Mouse (Mus musculus) heart, postnatal 25 days (tissue): ENCODE measurements around the gene Fmod. TPM values are rescaled to one million over a fixed set of nuclear protein-coding genes. Genes with fewer than 3 reads are reported as not detected.

Experiments used
- DNase-seq: peaks from one replicate; pipeline ENCODE4 v3.0.0; 2022; ENCODE audit warnings: low spot score
- intact Hi-C: fragments of 180-260 bp; cut with DNase I; formaldehyde crosslinking; loops from one replicate; pipeline ENCODE4 v1.15.1; 2025
- total RNA-seq, 2 experiments: library from RNA; stranded (reverse); gene quantifications; 2 replicates each; pipeline ENCODE4 v1.2.3; 2021

Gene Fmod
- total RNA-seq, 2 experiments from 2014 or later: 11.6 to 12.1 TPM

DNA sequence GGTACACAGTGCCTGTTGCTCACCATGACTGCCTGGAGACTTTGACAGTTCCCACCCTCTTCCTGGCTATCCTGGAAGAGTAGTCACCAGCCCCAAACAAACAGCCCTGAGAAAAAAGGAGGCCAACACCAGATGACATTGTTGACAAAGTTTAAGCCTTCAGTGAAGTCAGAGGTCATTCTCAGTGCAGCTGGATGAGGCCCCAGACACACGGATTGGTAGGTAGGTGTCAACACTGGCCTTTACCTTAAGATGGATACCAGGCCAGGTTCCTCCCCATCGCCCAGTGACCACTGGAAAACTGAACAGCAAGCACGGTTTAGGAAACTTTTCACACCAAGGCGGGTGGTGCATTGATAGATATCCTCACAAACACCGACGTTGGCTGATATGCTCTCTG lies 55.3 kb downstream of the Fmod start:
- no peak for DNase-seq
- intact Hi-C loops: loop anchor here (1.0 kb wide), 1 partner anchor 10 kb away; no protein-coding TSS in a partner anchor

DNA sequence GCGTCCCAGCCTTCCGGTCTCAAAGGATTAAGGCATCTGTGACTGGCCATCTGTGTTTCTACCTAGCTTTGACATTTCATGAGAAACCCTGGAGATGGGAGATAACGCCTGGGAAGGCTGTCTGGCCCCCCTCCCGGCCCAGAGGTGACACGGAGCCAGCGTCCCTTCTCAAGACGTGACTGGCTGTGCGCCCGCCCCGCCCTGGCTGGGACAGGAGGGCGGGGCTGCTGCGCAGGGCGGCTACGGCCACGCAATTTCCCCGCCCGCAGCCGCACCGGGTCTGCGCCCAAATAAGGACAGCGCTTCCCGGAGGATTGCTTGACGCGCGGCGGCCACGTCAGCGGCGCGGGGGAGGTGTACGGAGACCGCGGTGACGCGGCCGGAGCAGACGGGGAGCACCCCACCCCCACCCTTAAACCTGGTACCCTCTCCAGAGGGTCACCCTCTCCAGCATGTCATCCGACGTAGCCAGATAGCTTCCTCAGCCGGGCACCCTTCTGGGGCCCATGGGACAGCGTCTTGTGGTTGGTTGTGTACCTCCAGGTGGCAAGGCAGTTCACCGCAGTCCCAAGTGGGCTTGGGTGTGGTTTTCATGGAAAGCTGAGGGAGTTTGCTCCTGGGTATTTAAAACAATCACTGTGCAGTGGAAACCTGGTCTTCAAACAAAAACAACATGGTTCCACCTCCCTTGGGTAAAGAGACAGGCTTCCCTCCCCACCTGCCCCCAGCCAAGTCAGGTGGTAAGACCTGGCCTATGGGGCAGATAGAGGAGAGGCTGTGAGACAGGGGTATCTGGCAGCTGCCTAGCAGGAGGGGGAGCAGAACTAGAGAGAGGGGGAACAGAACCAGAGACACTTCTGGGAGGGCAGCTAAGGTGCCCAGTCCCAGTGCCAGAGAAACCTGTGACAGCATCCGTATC lies 56.1 kb downstream of the Fmod start:
- intact Hi-C loops: loop anchor here (1.0 kb wide), 1 partner anchor 11 kb away; no protein-coding TSS in a partner anchor
- peak; percentile 95 for DNase-seq

DNA sequence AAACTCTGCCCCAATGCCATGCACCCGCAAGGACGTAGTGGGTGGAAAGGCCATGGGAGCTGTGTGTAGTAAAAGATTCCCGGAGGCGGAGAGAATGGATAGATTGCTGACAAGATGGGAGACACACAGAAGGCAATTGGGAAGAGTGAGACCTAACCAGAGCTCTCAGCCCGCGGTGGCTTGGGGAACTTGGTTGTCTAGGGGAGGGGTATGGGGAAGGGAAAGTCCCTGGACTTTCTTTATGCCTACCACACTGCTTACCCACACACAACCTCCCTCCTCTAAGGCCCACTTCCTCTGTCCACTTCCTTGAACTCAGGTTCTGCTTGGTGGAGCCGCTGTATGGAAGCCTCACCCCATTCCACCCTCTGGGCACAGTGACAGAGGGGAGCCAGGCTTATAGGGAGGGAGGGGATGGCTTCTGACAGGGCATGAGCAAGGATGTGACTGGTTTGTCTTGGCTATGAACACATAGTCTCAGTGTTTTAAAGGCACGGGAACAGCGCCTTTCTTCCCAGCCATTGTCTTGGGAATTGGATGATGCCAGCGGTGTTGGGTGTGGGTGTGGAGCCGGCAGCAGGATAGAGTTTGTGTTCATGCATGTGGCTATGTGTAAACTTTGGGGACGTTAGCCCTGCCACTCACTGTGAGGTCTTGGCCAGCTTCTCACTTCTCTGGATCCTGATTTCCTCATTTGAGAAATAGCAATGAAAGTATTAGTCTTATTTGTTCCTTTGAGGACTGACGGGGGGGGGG lies 56.9 kb downstream of the Fmod start:
- intact Hi-C loops: no loop called here
- DNase-seq: no peak

- intact Hi-C loops: no loop called here
- DNase-seq: no peak
Observed at GRCm38 (mm10) chr1:134095033-134095612, 58.1 kb downstream of the Fmod start.

- intact Hi-C loops: no loop called here
- DNase-seq: no peak
Observed at GRCm38 (mm10) chr1:134095721-134096120, 58.7 kb downstream of the Fmod start.

GRCm38 (mm10) chr1:134096264-134096934 lies 59.3 kb downstream of the Fmod start:
- no peak for DNase-seq
- intact Hi-C loops: no loop called here

GRCm38 (mm10) chr1:134097080-134097855 lies 60.2 kb downstream of the Fmod start:
- intact Hi-C loops: no loop called here
- DNase-seq: no peak

Other genes starting within 250 kb of the Fmod start
- 10 to 100 TPM; 20.5 to 24.0 TPM for gene Atp2b4, start 236.2 kb upstream of the Fmod start, total RNA-seq
- under 1 TPM; 0.36 to 0.42 TPM for gene Optc, start 129.3 kb upstream of the Fmod start, total RNA-seq
- 10 to 100 TPM; 30.4 to 36.3 TPM for gene Prelp, start 115.8 kb upstream of the Fmod start, total RNA-seq
- 10 to 100 TPM; 25.7 to 29.2 TPM for gene Btg2, start 41.9 kb downstream of the Fmod start, total RNA-seq
- gene Chit1, start 74.0 kb downstream of the Fmod start, total RNA-seq: not detected
- gene Chil1, start 144.9 kb downstream of the Fmod start, total RNA-seq: under 1 TPM; 0.34 to 0.92 TPM
- not detected for gene Mybph, start 156.2 kb downstream of the Fmod start, total RNA-seq
- gene Adora1, start 198.2 kb downstream of the Fmod start, total RNA-seq: 10 to 100 TPM; 15.5 to 20.5 TPM